Mouse (Mus musculus) lung, embryonic 16.5 days (tissue): Measurements from ENCODE around the gene Gsg1l. TPM values are rescaled to one million over a fixed set of nuclear protein-coding genes. Genes with fewer than 3 reads are reported as not detected.

Experiments used
- ATAC-seq: fragments of 200-750 bp; cut with Nextera tagmentation; 2 replicates; pipeline ENCODE4 v1.8.0; 2017; ENCODE audit warnings: low read depth, mild to moderate bottlenecking, moderate library complexity
- H3K27ac ChIP-seq: fragments of 300-500 bp; sonication (generic); 2 replicates; pipeline ENCODE4 v1.5.1; 2014; ENCODE audit warnings: mild to moderate bottlenecking, control low read depth, low read length
- H3K27me3 ChIP-seq: fragments of 300-500 bp; sonication (generic); 2 replicates; pipeline ENCODE4 v1.6.1; 2014; ENCODE audit warnings: low read depth, low read length, mixed read lengths; ENCODE audit not compliant: control insufficient read depth, insufficient read depth
- H3K36me3 ChIP-seq: fragments of 300-500 bp; sonication (generic); 2 replicates; pipeline ENCODE4 v1.6.1; 2014; ENCODE audit warnings: low read length; ENCODE audit not compliant: control insufficient read depth, insufficient read depth
- H3K4me1 ChIP-seq: fragments of 300-500 bp; sonication (generic); replicated peaks from 2 replicates; pipeline ENCODE4 v1.6.1; 2014; ENCODE audit warnings: low read length, mixed read lengths; ENCODE audit not compliant: control insufficient read depth, insufficient read depth
- H3K4me2 ChIP-seq: fragments of 300-500 bp; sonication (generic); 2 replicates; pipeline ENCODE4 v1.6.1; 2014; ENCODE audit warnings: low read depth, low read length, control low read depth
- H3K4me3 ChIP-seq: fragments of 300-500 bp; sonication (generic); 2 replicates; pipeline ENCODE4 v1.5.1; 2014; ENCODE audit warnings: mild to moderate bottlenecking, low read length, control low read depth
- H3K9ac ChIP-seq: fragments of 300-500 bp; sonication (generic); 2 replicates; pipeline ENCODE4 v1.6.1; 2014; ENCODE audit warnings: low read length, control low read depth
- H3K9me3 ChIP-seq: fragments of 300-500 bp; sonication (generic); 2 replicates; pipeline ENCODE4 v1.6.1; 2016; ENCODE audit warnings: low read length; ENCODE audit not compliant: control insufficient read depth
- WGBS: fragments of 180-500 bp; shearing (Covaris S2); extraction: QIAGEN DNeasy Blood & Tissue Kit; methylation state at CpG from one replicate; pipeline ENCODE4 v1.1.7; 2014; 5-methylcytosine and 5-hydroxymethylcytosine counted together
- polyA plus RNA-seq: library from polyadenylated mRNA; unstranded; fragments of >200 nt; fragmentation: Nextera tagmentation; extraction: Ambion mirVana; gene quantifications from 2 replicates; pipeline ENCODE4 v1.2.1, GENCODE M21; 2015

Gsg1l gene
- polyA plus RNA-seq, 1 experiment from 2014 or later, result 2.6 TPM

DNA sequence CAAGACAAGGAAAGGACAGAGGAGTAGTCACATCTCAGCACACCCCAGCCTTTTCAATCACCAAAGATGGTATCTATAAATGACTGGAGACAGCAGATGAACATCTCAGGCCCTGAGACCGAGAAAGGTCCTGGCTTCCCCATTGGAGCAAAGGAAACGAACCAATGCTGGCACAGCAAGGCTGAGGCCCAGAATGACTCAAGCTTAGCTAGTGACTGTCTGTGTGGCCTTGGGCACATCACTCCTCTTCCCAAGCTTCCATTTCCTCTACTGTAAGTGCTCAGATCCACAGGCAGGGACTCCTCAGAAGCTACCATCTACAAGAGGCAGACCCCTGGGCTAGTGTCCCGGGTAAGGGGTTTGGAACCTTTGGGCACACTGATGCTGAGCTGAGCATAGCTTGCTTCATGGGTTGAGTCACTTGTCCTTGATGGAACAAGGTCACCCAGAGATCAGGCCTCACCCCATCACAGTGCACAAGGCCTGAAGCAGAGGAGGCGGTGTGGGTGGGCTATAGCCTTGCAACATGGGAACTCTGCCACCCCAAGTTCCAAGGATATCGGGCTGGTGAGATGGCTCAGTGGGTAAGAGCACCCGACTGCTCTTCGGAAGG lies 17.1 kb upstream of the Gsg1l start:
- H3K4me3 ChIP-seq, result no peak overlapping the region
- H3K9ac ChIP-seq, result no peak overlapping the region
- H3K27me3 ChIP-seq, result no peaks in the 10 kb centered on the region
- no peak overlapping the region for H3K27ac ChIP-seq
- WGBS, result 97% methylated on average over 7 of the region's 7 CpGs
- H3K4me1 ChIP-seq, result peaks cover 3% of the 10 kb centered on the region; the same call in 1 of the 2 replicates
- no peak overlapping the region for H3K4me2 ChIP-seq
- H3K9me3 ChIP-seq, result no peaks in the 10 kb centered on the region
- H3K36me3 ChIP-seq, result peaks cover 29% of the 10 kb centered on the region
- no peak for ATAC-seq

DNA sequence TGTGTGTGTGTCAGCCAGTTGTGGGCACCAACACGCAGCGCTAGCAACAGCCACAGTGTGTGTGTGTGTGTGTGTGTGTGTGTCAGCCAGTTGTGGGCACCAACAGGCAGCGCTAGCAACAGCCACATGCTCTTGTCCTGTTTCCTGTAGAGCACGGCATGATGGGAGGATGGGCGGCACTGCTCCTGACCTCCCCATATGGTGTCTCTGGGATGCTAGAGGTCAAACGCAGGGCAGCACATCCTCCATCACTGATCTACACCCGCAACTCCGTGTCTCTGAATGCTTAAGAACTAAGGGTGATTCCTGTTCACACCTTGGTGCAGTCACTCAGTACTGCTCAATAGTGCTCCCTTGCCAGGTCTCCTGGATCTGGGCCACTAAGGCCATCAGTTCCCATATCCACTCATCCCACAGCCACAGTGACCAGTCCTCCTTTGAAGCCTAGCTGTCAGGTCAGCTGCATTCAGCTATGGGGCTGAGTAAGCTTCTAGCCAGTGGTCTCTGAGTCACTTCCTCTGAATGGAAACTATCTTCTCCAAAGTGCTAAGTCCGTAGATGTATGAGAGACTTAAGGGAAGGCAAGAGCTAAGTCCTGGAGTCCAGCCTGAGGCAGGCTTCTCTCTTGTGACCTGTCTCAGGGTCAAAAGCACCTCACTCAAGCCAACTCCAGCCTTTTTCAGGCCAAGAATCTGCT lies 15.2 kb upstream of the Gsg1l start:
- Histone ChIP-seq H3K36me3 (peaks cover 22% of the 10 kb centered on the region), H3K4me1 (peaks cover 3% of the 10 kb centered on the region; the same call in 1 of the 2 replicates), H3K4me3 (no peak overlapping the region), H3K9ac (no peak overlapping the region), H3K27ac (no peak overlapping the region), H3K9me3 (no peaks in the 10 kb centered on the region), H3K27me3 (no peaks in the 10 kb centered on the region), H3K4me2 (no peak overlapping the region)
- WGBS, result 62% methylated on average over 7 of the region's 9 CpGs
- ATAC-seq, result 0 out of 2 replicates have a peak, but pooled peaks have one; percentile 22

DNA sequence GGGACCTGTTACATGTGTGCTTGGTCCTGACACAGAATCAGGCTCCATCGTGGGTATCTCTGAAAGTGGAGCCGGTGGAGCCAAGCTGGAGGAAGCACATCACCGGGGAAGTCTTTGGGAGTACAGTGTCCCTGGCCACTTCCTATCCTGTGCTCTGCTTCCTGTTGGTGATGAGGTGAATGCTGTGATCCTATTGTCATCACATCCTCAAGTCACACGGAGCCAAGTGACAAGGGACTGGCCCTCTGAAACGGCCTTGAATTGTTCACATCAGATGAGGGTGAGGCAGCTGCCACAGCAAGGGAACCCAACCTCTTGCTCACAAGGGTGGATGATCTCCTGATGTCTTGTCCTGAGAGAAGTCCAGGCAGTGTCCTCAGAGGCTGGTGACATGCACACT lies 14.4 kb upstream of the Gsg1l start:
- Histone ChIP-seq H3K36me3 (peaks cover 15% of the 10 kb centered on the region), H3K4me1 (peaks cover 3% of the 10 kb centered on the region; the same call in 1 of the 2 replicates), H3K27me3 (no peaks in the 10 kb centered on the region), H3K4me2 (no peak overlapping the region), H3K27ac (no peak overlapping the region), H3K4me3 (no peak overlapping the region), H3K9ac (no peak overlapping the region), H3K9me3 (no peaks in the 10 kb centered on the region)
- WGBS, result 54% methylated on average over 5 of the region's 5 CpGs
- peak; percentile 56 for ATAC-seq

DNA sequence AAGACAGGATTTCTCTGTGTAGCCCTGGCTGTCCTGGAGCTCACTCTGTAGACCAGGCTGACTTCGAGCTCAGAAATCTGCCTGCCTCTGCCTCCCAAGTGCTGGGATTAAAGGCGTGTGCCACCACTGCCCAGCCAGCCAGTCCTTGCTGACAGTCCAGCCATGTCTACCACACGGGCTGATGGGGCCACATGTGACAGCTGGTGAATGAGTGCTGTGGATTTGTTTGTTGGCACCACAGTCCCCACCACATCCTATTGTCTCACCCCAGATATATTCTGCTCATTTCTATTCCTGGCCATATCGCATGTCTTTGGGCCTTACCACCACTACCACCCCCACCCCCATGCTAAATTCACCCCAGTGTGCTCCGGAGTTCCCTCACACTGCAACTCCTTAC lies 12.5 kb upstream of the Gsg1l start:
- Histone ChIP-seq H3K36me3 (peaks cover 8% of the 10 kb centered on the region), H3K9ac (no peak overlapping the region), H3K4me2 (no peak overlapping the region), H3K4me1 (no peaks in the 10 kb centered on the region), H3K4me3 (no peak overlapping the region), H3K27ac (no peak overlapping the region), H3K9me3 (no peaks in the 10 kb centered on the region; the same call in 1 of the 2 replicates), H3K27me3 (no peaks in the 10 kb centered on the region)
- ATAC-seq, result no peak
- WGBS, result 89% methylated on average over 5 of the region's 5 CpGs

DNA sequence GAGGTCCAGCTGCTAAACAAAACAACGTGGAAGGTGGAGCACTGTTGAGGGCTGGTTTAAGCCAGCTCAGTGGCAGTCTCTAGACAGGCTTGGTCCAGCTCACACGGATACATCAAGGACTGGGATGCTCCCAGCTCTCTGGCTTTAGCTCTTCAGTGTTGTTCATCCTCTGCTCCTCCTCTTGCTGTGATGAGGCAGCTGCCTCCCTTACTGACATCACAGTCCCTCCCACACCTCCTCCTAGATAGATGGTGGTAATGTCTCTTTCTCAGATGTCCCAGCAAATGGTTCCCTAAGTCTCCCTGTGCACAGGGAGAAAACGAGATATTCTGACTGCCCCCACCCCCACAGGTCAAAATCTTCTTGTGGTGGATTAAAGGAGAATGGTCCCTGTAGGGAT lies 11.0 kb upstream of the Gsg1l start:
- Histone ChIP-seq H3K4me1 (no peaks in the 10 kb centered on the region), H3K4me2 (no peak overlapping the region), H3K9ac (no peak overlapping the region), H3K27ac (no peak overlapping the region), H3K9me3 (no peaks in the 10 kb centered on the region; the same call in 1 of the 2 replicates), H3K4me3 (no peak overlapping the region), H3K27me3 (no peaks in the 10 kb centered on the region), H3K36me3 (no peaks in the 10 kb centered on the region)
- no peak for ATAC-seq
- 37% methylated on average over 3 of the region's 3 CpGs for WGBS

DNA sequence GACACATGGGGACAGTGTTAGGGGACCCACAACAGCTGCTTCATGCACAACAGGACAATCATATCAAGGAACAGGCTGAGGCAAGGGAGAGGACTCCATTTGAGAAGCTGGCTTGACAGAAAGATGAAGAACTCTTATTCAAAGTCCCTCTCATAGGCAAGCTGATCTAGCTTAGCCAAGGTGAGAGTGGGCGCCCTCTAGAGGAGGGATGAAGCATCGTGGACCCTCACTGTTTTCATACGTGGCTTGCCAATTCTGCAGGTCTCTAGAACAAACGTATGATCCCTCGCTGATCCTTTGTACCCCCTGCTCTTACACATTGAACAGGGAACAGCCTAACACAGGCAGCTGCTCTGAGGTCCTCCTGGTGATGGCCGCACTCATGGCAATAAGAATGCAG lies 7.6 kb upstream of the Gsg1l start:
- Histone ChIP-seq H3K9me3 (no peaks in the 10 kb centered on the region; the same call in 1 of the 2 replicates), H3K9ac (no peak overlapping the region), H3K27ac (no peak overlapping the region), H3K36me3 (no peaks in the 10 kb centered on the region), H3K4me3 (no peak overlapping the region), H3K4me2 (no peak overlapping the region), H3K27me3 (no peaks in the 10 kb centered on the region), H3K4me1 (peaks cover 7% of the 10 kb centered on the region; the same call in 1 of the 2 replicates)
- ATAC-seq, result peak; percentile 20; the same call in 1 of the 2 replicates
- 16% methylated on average over 6 of the region's 6 CpGs for WGBS

DNA sequence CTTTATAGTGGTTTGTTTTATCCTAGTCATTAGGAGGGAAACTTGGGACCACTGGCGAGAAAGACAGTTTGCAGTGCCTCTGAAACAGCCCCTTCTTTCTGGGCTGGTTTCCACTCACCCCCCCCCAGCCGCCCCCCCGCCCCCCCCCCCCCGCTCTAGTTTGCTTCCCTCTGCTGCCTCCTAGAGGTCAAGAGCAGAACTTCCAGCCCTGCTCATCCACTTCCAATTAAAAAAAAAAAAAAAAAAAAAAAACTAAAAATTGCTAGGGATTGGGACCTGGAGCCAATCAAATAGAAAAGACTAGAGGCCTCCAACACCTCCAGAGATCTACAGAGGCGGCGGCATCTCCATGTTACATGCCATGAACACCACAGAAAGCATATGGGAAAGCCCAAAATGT lies 5.9 kb upstream of the Gsg1l start:
- 18% methylated on average over 5 of the region's 6 CpGs for WGBS
- no peaks in the 10 kb centered on the region; the same call in 1 of the 2 replicates for H3K9me3 ChIP-seq
- no peak for ATAC-seq

DNA sequence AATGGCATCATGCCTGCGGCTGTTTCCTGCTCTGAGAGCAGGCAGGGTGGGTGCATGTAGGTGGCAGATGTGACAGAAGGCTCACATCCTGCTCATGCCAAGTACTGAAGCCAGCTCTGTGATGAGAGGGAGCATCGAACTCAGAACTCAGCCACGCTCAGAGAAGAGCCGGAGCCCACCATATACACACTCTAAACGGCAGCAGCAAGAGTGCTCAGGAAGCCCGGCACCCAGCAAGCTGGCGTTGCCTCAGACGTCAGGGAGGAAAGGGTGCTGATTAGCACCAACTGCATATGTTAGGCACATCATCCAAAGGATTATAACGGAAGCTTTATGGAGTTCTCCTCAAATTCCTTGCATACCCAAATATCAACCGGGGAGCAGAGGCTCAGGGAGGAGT lies 5.4 kb upstream of the Gsg1l start:
- Histone ChIP-seq H3K27ac (no peak overlapping the region), H3K4me3 (no peak overlapping the region), H3K9ac (no peak overlapping the region), H3K4me2 (no peak overlapping the region), H3K9me3 (no peaks in the 10 kb centered on the region; the same call in 1 of the 2 replicates), H3K36me3 (no peaks in the 10 kb centered on the region), H3K27me3 (peaks cover 18% of the 10 kb centered on the region), H3K4me1 (peaks cover 14% of the 10 kb centered on the region)
- ATAC-seq, result no peak
- WGBS, result 49% methylated on average over 10 of the region's 10 CpGs

More for the DNA sequence above, 5.9 kb upstream of the Gsg1l start:
- no peak overlapping the region for H3K27ac ChIP-seq
- peaks cover 14% of the 10 kb centered on the region for H3K4me1 ChIP-seq
- no peak overlapping the region for H3K9ac ChIP-seq
- no peak overlapping the region for H3K4me2 ChIP-seq
- H3K36me3 ChIP-seq, result no peaks in the 10 kb centered on the region
- no peak overlapping the region for H3K4me3 ChIP-seq
- peaks cover 13% of the 10 kb centered on the region for H3K27me3 ChIP-seq

DNA sequence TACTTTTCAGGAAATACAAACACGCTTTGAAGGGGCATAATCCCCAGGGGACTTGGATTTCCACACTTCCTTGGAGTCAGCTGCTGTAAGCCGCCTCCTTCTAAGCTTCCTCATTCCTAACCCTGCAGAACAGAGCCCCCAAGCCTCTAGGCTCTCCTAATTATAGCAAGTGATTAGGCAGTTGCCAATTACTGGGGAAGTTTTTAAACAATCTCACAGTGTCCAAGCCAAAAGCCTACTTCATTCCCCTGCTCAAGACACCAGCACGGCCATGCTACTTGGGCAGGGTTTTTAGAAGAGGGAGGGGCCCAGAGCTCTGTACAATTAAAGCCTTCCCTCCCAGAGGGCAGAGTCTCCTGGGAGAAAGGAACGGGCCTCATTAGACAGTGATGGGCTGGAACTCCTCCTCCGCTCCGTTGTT lies 4.1 kb upstream of the Gsg1l start:
- Histone ChIP-seq H3K4me2 (no peak overlapping the region), H3K27me3 (peaks cover 31% of the 10 kb centered on the region), H3K4me1 (peaks cover 20% of the 10 kb centered on the region), H3K4me3 (no peak overlapping the region), H3K9me3 (no peaks in the 10 kb centered on the region; the same call in 1 of the 2 replicates), H3K9ac (no peak overlapping the region), H3K36me3 (no peaks in the 10 kb centered on the region), H3K27ac (no peak overlapping the region)
- 19% methylated on average over 6 of the region's 6 CpGs for WGBS
- ATAC-seq, result peak; percentile 45; the same call in 1 of the 2 replicates
